Mouse (Mus musculus) urinary bladder, postnatal 0 days (tissue): ENCODE measurements around the gene Pip4k2b. TPM values are rescaled to one million over a fixed set of nuclear protein-coding genes. Genes with fewer than 3 reads are reported as not detected.

ENCODE experiments used
- microRNA-seq: library from miRNA; unstranded; fragments of <30 nt; microRNA quantifications from one replicate; pipeline ENCODE4, GENCODE M21; 2016
- polyA plus RNA-seq: library from polyadenylated mRNA; unstranded; fragments of >200 nt; fragmentation: Nextera tagmentation; extraction: Ambion mirVana; gene quantifications from 2 replicates; pipeline ENCODE4 v1.2.1, GENCODE M21; 2015

Gene Pip4k2b
- polyA plus RNA-seq = 1.1 and 1.6 TPM in 2 replicates

DNA sequence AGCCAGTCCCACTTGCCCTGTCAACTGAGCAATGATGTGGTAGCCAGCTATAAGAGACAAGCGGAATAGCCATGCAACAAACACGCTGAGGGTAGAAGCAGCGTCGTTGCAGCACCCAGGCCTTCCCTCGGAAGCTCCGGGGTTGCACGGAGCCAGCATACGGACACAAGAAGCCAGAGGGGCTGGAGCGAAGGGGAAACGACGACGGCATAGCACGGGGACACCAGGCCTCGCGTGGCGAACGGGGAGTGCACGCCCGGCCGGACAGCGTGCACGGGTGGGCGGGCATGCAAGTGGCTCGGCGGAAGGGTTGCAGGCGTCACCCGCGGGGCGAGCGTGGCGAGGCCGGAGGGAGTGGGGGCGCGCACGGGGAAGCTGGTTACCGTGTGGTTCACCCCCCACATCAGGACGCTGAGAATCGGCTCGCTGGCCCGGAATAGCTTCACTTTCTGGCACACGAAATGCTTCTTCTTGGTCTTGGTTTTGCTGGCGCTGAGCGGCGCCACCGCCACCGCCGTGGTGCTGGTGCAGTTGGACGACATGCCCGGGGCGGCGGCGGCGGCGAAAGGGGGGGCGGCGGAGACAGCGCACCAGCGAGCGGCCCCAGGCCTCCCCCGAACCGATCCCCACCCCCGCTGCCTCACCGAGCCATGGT is at the start of gene Pip4k2b:
Gene Pip4k2b, minus strand, starts transcription at position 642 of the 655 bp plus-strand sequence.

DNA sequence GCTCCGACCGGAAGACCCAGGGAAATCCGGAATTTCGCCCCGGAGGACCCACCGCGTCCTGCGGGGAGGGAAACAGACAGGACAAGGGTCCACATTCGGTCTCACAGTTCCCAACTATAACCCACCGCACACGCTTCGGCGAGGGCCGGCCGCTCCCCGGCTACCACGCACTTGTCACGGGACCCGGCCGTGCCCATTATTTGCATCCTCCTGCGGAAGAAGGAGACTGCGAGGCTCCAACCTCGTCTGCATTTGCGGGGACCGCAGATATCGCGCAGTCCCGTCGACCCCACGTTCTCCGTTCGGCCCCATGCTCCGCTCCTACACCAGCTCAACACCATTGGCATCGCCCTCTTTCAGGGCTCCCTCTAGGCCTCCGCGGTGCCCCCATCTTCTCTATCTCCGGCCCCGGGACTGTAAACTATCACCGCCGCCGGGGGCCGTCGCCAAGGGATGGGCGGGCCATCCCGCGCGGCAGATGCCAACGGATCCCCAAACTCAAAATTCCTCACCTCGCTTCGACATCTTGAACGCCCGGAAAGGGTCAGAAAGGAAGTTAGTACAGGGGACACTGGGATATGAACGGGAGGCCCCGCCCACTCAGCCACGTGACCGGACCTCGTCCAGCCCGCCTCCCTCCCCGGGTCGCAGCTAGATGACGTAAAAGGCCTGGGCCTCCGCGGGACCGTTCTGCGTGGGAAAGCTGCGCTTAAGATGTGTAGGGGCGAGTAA is 37.5 kb upstream of the Pip4k2b start, which contains the start of gene Rpl23:
Gene Rpl23, minus strand, starts transcription at position 606 of the 732 bp plus-strand sequence.

DNA sequence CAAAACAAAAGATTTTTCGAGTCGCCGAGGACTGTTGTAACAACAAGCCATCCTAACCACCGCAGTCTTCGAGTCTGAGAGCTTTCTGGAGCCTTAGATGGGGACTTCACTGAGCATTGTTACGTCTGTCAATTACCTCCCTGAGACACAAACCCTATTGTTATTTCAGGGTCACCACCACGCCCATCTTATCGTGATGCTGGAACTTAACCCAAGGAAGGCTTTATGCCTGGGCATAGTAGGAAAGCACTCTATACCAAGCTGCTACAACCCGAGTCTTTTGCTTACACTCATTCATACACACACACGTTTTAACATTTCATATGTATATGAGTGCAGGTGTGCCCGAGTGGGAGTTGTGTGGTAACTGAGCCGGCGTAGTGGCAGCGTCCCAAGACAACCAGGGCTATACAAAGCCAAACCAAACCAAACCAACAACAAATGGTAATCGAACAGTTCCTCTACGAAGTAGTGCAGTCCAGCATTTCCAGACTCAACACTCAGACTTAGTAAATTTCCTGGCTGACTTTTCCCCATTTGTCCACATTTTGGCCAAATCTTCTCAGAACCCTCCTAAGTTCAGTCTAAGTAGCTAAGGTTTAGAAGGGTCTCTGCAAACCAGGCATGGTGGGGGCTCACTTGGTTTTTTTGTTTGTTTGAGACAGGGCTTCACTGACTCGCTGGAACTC is 31.4 kb upstream of the Pip4k2b start, which contains the start of gene 1700001P01Rik:
Gene 1700001P01Rik, minus strand, starts transcription at position 111 of the 689 bp plus-strand sequence.

DNA sequence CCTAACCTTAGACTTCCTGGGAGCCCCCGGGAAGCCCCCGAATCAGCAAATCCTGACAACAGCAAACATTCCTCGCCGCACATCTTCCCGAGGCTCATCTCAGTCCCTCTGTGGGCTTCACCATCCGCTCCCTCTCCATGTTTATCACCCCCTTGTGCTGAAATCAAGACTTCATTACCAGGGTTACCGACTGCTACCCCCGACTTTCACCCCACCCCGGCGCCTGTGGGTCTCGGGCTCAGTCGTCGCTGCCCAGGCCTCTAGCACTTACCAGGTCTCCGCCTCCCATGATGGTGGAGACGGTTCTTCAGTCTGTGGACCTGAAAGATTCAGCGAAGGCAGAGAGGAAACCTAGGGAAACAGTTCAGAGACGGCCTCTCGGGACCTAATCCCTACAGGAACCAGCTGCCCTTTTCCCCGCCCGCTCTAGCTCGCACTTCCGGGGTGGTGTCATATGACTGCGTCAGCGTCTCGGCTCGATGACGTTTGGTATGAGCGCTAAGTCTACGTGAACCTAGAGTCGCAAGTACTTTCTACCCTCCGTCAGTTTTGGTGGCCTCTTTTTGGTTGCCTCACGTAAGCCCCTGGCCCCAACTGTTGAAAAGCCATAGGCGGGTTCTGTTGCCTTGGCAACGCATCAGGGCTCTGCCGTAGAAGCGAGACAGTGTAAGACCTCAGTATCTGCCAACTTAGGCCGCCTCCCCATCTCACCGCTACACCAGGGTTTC is 21.8 kb upstream of the Pip4k2b start, which contains the start of gene Cwc25:
Gene Cwc25, minus strand, starts transcription at position 403 of the 728 bp plus-strand sequence.

DNA sequence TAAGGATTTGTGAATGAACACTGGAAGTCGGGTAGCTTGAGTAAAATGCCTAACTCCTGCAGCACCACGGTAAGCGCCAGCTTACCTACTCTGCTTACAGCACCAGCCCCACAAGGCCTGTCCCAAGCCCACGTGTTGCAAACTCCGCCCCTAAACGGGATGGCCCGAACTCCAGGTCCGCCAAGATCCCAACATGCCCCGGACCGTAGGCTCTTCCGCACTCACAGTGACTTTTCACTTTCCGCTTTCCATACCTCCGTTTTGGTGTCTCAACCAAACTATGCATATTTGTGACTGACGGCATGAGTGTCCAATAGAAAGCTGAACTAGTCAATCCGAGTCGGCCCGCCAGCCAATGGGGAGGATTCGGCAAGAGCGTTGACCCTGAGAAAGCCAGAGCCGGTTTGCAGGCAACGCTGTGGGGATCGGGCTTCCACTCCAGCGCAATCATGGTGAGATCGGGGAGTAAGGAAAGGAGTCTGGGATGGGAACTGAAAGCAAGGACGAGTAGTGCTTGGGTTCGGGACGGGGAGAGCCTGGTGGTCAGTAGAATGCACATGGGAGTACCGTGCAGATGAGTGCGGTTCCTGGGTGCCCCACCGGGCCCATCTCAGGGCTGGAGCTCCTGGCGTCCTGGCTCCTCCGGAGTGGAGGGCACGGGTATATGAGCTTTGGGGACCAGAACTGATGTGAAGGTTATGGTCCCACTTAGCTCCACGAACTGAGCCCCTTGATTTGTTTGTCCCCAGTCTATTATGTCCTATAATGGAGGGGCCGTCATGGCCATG is 41.3 kb downstream of the Pip4k2b start, which contains the start of gene Psmb3:
Gene Psmb3, plus strand, starts transcription at position 361 of the 788 bp plus-strand sequence.

DNA sequence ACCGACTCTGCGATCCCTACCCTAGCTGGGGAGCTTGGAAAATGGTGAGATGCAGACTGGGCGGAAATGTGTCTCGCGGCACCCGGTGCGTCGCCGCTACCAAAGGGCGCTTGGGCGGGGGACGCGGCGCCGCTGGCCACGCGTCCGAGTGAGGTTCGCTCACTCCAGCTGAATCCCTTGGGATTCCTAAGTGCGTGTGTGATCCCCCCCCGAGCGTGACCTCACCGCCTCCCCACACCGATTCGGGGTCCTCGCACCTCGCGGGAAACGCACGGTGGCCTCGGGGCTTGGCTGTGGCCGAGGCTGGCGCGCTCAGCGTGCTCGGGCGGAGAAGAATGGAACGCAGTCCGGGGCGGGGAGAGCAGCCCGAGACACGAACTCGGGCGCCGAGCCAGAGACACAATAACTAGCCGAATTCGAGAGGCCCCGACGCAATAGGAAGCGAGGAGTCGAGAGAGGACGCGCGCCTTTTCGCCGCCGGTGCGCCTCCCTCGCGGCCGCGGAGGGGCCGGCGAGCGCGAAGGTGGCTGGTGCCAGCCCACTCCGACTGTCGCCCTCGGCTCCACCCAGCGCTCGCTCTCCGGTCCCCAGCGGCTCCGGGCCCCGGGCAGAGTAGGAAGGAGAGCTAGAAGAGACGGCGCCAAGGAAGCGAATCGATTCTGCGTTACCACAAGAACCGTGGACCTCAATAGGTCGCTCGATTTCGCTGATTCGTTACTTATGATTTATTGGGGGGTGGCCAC is 44.3 kb downstream of the Pip4k2b start, which contains the start of gene Pcgf2:
Gene Pcgf2, minus strand, starts transcription at position 495 of the 743 bp plus-strand sequence.

DNA sequence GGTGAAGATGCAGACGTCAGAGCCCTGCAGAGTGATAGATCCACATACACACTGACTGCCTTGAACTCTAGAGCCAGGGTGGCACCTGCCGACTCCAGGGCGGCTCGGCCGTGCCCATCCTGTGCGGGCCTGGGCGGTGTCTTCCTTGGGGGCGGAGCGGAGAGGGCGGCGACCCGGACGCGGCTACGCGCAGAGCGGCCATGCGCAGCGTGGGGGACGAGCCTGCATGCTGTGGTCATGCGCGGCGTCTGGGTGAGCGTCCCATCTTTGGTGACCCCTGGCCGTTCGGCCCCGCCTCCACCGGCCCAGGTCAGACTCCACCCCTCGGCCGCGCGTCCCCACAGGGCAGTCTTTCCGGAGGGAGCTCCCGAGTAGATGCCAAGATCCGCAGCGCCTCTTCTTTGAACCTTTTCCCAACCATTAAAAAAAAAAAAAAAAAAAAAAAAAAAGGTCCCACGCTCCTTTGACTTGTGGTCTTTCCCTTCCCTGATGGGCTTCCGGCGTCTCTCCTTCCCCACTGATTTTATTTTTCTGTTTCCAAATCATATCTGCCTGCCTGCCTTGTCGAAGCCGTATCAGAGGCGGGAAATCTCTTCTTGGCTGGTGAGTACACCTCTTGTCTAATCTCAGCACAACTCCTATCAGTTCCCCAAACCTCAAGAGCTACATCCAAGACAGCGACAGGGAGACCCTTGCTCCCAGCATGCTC is 58.7 kb downstream of the Pip4k2b start, which contains the start of gene Cisd3:
Gene Cisd3, plus strand, starts transcription at position 214 of the 709 bp plus-strand sequence.

Small RNA genes within 50 kb of the gene (microRNA-seq; reads per million reads assigned to microRNA genes)
- gene Mir6927 (not detected), gene Mir8102 (not detected)

Other genes starting within 250 kb of the Pip4k2b start
- 0.61 and 0.96 TPM in 2 replicates for gene 4933428G20Rik, start 244.4 kb downstream of the Pip4k2b start, polyA plus RNA-seq
- 0.07 TPM in 1 of 2 replicates, not detected in the other for gene Srcin1, start 168.5 kb downstream of the Pip4k2b start, polyA plus RNA-seq
- gene Epop, start 115.0 kb downstream of the Pip4k2b start, polyA plus RNA-seq = 0.53 and 0.85 TPM in 2 replicates
- gene Mllt6, start 81.3 kb downstream of the Pip4k2b start, polyA plus RNA-seq = 0.77 and 0.80 TPM in 2 replicates
- gene Cisd3, start 58.9 kb downstream of the Pip4k2b start, polyA plus RNA-seq = 50.3 and 54.7 TPM in 2 replicates
- 5.4 and 7.4 TPM in 2 replicates for gene Pcgf2, start 44.2 kb downstream of the Pip4k2b start, polyA plus RNA-seq
- gene Psmb3, start 41.3 kb downstream of the Pip4k2b start, polyA plus RNA-seq = 367 and 421 TPM in 2 replicates
- 8.5 and 9.5 TPM in 2 replicates for gene Cwc25, start 21.9 kb upstream of the Pip4k2b start, polyA plus RNA-seq
- not detected in 2 replicates for gene 1700001P01Rik, start 31.2 kb upstream of the Pip4k2b start, polyA plus RNA-seq
- 530 and 534 TPM in 2 replicates for gene Rpl23, start 37.7 kb upstream of the Pip4k2b start, polyA plus RNA-seq
- 101 and 122 TPM in 2 replicates for gene Lasp1, start 54.3 kb upstream of the Pip4k2b start, polyA plus RNA-seq
- 1.2 and 1.8 TPM in 2 replicates for gene B230217C12Rik, start 96.1 kb upstream of the Pip4k2b start, polyA plus RNA-seq
- 0.18 and 0.29 TPM in 2 replicates for gene Fbxo47, start 139.4 kb upstream of the Pip4k2b start, polyA plus RNA-seq
- gene Plxdc1, start 241.7 kb upstream of the Pip4k2b start, polyA plus RNA-seq = 0.88 and 1.3 TPM in 2 replicates